Mouse (Mus musculus) spleen, postnatal 14 days (tissue): Measurements from ENCODE around the gene Aox3.

Experiments used
- DNase-seq, 2 experiments: peaks; one replicate each; pipeline ENCODE4 v3.0.0; 2021 to 2022; ENCODE audit warnings: low spot score in 2 of 2

Gene Aox3

GRCm38 (mm10) chr1:58112880-58113279 lies at the start of gene Aox3:
Gene Aox3 (plus strand): TSS chr1:58113130.
- DNase-seq, result peak in 1 of 2 experiments; percentile 9

- no peak for DNase-seq
Observed at GRCm38 (mm10) chr1:58065151-58065550, 47.8 kb upstream of the Aox3 start.

- DNase-seq, result no peak
Observed at GRCm38 (mm10) chr1:58065606-58066005, 47.3 kb upstream of the Aox3 start.

DNA sequence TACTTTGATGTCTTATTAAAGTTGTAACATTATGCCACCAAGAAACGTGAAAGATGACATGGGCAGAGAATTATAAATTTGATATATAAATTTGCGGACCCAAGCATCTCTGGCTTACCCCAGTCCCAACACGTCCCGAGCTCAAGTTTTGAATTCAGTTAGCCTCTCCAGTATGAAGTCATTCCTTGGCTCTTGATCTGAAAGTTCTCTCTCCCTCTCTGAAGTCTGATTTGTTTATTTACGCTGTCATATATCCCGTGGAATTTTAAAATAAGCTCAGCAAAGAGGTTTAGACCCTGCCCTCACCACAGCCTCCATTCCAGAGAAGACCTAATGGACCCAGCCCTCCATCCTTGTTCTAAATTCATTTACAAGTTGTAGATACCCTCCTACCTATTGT lies 43.7 kb upstream of the Aox3 start:
- no peak for DNase-seq

- DNase-seq, result no peak
Observed at GRCm38 (mm10) chr1:58070091-58070490, 42.8 kb upstream of the Aox3 start.

DNA sequence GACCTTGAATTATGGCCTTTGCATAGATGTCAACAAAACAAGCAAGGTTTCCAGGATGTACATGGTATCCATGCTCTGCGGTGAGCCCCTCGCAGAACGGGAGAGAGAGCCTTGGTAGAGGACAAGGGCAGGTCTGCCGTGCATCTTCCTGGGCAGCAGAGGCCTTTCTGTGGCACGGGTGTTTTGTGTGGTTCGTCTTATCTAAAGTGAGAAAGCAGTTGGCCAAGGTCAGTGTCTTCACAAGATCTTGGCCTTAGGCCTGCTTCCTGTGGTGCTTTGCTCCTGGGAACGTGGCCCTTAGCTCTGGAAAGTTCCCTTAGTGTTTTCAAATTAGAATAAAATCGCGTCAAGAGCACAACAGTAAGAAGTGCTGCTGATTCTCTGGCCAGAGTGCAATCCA lies 41.9 kb upstream of the Aox3 start:
- DNase-seq, result no peak

GRCm38 (mm10) chr1:58071509-58071908 lies 41.4 kb upstream of the Aox3 start:
- no peak for DNase-seq

DNA sequence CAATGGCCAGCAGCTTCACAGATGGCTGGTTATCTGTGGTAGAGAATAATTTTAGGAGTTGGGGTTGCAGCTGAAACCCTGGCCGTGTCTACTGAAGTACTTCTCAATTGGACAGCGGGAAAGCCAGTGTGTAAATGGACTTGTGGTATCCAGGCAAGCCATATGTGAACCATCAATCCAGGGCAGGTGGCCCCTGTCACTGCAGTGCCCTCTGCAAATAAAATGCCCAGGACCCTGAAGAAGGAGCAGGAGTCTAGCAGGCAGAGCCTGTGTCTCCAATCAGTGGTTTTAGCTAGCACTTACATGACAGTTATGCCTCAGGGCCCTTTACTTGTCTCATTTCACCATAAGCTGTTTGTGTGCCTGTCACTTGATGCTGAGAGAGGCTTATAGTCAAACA lies 40.5 kb upstream of the Aox3 start:
- no peak for DNase-seq

GRCm38 (mm10) chr1:58072991-58073730 lies 39.8 kb upstream of the Aox3 start:
- DNase-seq, result no peak

DNA sequence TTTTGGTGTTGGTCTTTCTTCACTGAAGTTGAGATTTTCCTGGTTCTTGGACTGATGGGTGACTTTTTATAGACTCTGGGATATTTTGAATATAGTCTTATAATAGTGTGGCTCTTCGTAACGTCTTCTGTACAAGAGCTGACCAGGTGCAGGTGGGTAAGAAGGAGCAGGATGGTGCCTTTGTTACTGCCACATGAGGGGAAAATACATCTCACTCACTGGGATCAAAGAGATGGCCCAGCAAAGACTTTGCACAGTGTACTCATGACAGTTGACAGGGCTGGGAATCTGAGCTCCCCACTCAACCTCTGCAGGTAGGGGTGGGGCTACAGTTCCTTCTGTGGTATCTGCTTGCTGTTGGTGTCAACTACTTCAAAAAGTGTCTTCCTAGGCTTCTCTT lies 38.7 kb upstream of the Aox3 start:
- DNase-seq, result no peak

DNA sequence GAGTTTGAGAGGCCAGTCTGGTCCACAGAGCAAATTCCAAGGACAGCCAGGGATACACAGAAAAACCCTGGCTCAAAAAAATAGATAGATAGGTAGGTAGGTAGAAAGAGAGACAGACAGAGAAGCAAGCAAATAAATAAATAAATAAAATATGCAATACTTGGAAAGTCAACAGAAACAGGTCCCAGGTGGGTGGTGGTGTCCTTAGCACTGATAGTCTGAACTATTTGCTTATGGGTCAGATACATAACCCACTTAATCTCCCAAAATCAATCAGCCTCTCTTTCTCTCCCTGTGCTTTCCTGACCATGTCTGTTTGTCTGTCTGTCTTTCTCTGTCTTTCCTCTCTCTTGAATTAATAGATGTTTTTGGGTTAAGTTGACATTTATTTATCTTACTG lies 35.0 kb upstream of the Aox3 start:
- DNase-seq, result no peak

DNA sequence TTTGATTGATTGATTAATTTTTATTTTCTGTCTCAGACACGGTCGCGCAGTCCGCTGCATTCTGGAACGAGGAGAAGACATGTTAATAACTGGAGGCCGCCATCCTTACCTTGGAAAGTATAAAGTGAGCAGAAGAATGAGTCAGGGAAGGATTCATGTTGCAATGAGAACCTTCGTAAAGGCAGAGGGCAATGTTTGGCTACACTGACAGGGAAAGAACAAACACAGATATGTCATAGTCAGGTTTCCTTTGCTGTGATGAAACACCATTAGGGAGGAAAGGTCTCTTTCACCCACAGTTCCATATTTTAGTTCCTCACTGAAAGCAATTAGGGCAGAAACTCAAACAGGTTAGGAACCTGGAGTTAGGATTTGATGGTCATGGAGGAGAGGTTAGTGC lies 34.5 kb upstream of the Aox3 start:
- DNase-seq, result no peak

DNA sequence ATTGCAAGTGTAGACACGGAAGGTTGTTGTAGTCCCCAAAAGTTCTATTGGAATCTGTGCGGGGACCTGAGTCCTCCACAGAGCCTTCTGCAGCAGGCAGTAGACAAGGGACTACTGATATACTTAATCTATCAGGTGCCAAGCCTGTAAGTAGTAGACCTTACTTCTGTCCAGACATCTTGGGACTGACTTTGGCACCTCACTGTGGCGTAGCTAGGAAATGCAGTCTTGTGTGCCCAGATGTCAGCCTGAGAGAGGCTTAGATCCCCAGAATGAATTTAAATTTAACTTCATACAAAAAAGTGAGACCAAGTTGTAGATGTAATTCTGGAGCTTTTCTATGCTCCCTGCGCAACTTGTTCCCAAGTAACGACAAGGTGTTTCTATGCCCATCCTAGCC lies 33.2 kb upstream of the Aox3 start:
- DNase-seq, result no peak

DNA sequence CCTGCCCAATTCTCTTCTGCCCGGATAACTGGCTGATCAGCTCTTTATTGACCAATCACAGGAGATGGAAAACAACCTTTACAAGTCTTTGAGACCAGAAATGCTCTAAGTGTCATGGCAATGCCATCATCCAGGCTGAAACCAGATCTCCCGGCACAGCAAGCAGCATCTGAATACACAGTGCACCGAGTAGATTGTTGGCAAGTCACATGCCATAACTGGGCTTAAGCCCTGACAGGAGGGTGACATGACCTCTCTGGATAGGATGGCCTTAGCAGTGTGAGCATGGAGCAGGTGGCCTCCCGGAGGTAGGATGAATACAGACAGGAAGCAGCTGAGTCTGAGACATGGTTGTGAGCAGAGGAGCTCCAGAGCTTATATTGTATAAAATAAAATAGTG lies 32.5 kb upstream of the Aox3 start:
- no peak for DNase-seq

DNA sequence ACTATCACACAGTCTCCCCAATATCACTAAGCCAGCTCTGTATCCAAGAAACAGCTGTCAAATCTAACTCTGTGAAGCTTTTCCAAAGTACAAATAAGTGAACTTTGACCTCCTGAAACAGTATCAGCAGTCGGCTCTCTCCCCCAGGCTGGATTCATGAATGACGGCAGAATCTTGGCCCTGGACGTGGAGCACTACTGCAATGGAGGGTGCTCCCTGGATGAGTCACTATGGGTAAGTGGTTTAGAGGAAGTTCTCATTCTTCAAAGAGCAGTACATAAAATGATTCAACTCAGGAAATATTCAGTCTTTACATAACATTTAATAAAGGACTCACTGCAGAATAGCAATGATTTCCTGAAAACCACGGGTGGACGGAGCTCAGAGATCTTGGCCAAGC lies 31.6 kb upstream of the Aox3 start:
- no peak for DNase-seq

- no peak for DNase-seq
Observed at GRCm38 (mm10) chr1:58089316-58089715, 23.6 kb upstream of the Aox3 start.

GRCm38 (mm10) chr1:58090191-58090590 lies 22.7 kb upstream of the Aox3 start:
- DNase-seq, result no peak

GRCm38 (mm10) chr1:58091213-58091612 lies 21.7 kb upstream of the Aox3 start:
- no peak for DNase-seq

DNA sequence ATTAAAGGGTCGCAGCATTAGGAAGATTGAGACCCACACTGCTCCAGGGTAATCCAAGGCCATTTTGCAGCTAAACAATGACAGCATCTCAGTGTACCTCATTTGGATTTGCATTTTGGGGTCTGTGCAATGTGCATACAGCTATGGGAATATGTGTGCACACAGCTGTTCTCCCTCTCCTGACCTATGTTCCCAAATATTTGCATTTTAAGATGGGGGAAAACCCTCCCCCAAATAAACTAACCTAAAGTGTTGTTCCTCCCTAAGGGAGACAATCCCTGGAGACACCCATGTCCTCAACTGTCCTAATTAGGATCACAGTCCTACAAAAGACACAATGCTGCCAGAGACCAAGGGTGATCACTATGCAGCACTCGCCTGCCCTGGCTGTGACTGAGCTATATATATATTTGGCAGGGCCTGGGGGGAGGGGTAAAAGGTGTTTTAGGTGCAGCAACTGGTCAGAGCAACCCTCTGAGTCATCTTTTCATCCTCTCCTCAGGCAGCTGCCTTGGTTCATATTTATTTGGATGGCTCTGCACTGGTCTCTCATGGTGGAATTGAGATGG lies 20.9 kb upstream of the Aox3 start:
- DNase-seq, result no peak

GRCm38 (mm10) chr1:58097338-58097737 lies 15.6 kb upstream of the Aox3 start:
- no peak for DNase-seq

DNA sequence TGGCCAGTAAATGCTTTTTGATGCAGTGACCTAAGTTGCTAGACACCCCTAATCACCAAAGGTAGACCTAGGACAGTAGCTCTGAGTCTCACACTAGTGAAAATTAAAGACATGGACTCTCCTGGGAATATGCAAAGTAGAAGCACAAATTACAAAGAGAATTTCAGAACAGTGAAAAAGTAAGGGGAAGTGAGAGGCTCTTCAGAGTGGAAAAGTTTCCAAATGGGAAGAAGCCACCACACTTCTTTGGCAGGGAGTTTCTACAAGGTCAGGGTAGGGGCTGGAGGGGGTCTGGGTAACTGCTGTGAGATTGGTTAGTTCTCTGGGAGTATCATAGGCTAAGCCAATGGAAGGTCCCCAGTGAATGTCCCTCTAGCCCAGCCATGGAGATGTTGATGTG lies 13.8 kb upstream of the Aox3 start:
- DNase-seq, result no peak

DNA sequence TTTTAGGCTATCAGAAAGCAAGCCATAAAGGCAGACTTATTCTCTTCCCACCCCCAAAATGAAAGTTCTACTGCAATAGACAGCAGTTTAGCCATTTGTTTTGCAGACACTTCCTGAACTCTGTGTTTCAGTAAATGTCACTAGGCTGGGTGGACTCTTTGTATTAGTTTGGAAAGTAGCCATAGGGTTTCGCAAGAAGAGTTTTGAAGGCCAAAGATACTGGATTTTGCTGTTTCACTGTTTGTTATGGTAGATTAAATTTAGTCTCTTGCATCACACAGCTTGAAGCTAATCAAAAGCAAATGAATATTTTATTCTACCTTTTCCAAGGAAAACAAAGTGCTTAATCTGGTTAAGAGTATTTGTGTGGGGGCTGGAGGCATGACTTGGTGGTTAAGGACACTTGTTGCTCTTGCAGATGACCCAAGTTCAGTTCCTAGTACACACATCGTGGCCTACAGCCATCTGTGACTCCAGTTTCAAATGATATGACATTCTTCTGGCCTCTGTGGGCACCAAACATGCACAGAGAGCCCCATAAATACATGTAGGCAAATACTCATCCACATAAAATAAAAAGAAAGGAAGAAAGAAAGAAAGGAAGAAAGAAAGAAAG lies 11.3 kb upstream of the Aox3 start:
- no peak for DNase-seq

DNA sequence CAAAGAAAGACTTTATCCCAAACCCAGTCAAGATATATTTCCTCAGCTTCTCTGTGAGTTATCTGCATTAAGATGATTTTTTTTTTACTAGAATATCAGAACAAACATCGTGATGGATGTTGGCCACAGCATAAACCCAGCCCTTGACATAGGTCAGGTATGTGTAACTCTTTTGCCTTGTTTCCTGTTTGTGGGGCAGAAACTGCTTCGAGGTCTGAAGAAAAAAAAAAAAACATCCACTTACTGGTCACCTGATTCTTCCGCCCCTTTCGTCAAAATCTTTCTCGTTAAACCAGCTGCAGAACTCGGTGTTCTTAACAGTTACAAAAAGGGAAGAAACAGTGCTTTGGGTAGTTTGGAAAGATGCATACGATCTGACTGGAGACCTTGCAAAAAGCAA lies 10.4 kb upstream of the Aox3 start:
- DNase-seq, result no peak
